ENCODE assay signal across 8 mouse cellular contexts in genomic region chr11:101175636-101176116, GRCm38 (mm10). TPM values are rescaled to one million over a fixed set of nuclear protein-coding genes. Genes with fewer than 3 reads are reported as not detected.
DNase-seq lines count a peak whose midpoint lies in the region; ATAC-seq lines count a peak whose summit lies in the region.

No protein-coding gene starts in this region.

- peak overlapping the region; percentile 97 for H3K4me2 ChIP-seq in heart, embryonic 13.5 days
- peak overlapping the region; percentile 82 for H3K4me2 ChIP-seq in embryonic facial prominence, embryonic 15.5 days (replicated peaks)

- WGBS in heart, embryonic 13.5 days: 13% methylated on average over 11 of the region's 11 CpGs
- 8% methylated on average over 11 of the region's 11 CpGs for WGBS in embryonic facial prominence, embryonic 15.5 days
- 9% methylated on average over 11 of the region's 11 CpGs for WGBS in limb, embryonic 10.5 days

- ATAC-seq in heart, embryonic 13.5 days (ENCODE audit: extremely low read depth, insufficient number of reproducible peaks, low FRiP score, low TSS enrichment): no peak
- ATAC-seq in embryonic facial prominence, embryonic 15.5 days (ENCODE audit: insufficient number of reproducible peaks, low FRiP score, low TSS enrichment, low read depth): no peak

- peak overlapping the region; percentile 44 for H3K4me3 ChIP-seq in heart, embryonic 13.5 days
- peak overlapping the region; percentile 32 for H3K4me3 ChIP-seq in embryonic facial prominence, embryonic 15.5 days (replicated peaks)
- H3K4me3 ChIP-seq in limb, embryonic 10.5 days: peak overlapping the region; percentile 41

- no peak for DNase-seq in heart, adult 9 months (ENCODE audit: low spot score in 2 of 2)
- peak; percentile 26 for DNase-seq in ES-CJ7 (ENCODE audit: low read depth, low spot score)
- DNase-seq in limb, embryonic 10.5 days (ENCODE audit: low spot score): peak; percentile 28
- DNase-seq in splenic B cell, adult 2 months (ENCODE audit: low read depth, low spot score): peak; percentile 43
- DNase-seq in thymus, postnatal 0 days (ENCODE audit: low spot score): no peak
- DNase-seq in Muller cell, postnatal 12 days (ENCODE audit: inconsistent ontology term): no peak

- peaks cover 57% of the 10 kb centered on the region for H3K27me3 ChIP-seq in heart, embryonic 13.5 days (replicated peaks)
- peaks cover 46% of the 10 kb centered on the region for H3K27me3 ChIP-seq in embryonic facial prominence, embryonic 15.5 days
- H3K27me3 ChIP-seq in limb, embryonic 10.5 days (ENCODE audit: low read depth, poor library complexity, severe bottlenecking): peaks cover 91% of the 10 kb centered on the region
- H3K27me3 ChIP-seq in splenic B cell, adult 2 months (ENCODE audit: control insufficient read depth, insufficient read depth, low read length, poor library complexity, severe bottlenecking): peaks cover 2% of the 10 kb centered on the region

- no peaks in the 10 kb centered on the region for H3K36me3 ChIP-seq in heart, embryonic 13.5 days
- no peaks in the 10 kb centered on the region for H3K36me3 ChIP-seq in embryonic facial prominence, embryonic 15.5 days
- no peaks in the 10 kb centered on the region for H3K36me3 ChIP-seq in limb, embryonic 10.5 days
- no peaks in the 10 kb centered on the region for H3K36me3 ChIP-seq in splenic B cell, adult 2 months (ENCODE audit: control insufficient read depth, insufficient read depth, low read length, poor library complexity, severe bottlenecking)

- peak overlapping the region; percentile 73 for H3K9ac ChIP-seq in heart, embryonic 13.5 days
- H3K9ac ChIP-seq in embryonic facial prominence, embryonic 15.5 days: no peak overlapping the region

- H3K4me1 ChIP-seq in heart, embryonic 13.5 days: peaks cover 59% of the 10 kb centered on the region
- peaks cover 66% of the 10 kb centered on the region for H3K4me1 ChIP-seq in embryonic facial prominence, embryonic 15.5 days
- peaks cover 67% of the 10 kb centered on the region for H3K4me1 ChIP-seq in limb, embryonic 10.5 days

- no peaks in the 10 kb centered on the region for H3K9me3 ChIP-seq in heart, embryonic 13.5 days
- H3K9me3 ChIP-seq in embryonic facial prominence, embryonic 15.5 days (replicated peaks): no peaks in the 10 kb centered on the region
- no peaks in the 10 kb centered on the region for H3K9me3 ChIP-seq in limb, embryonic 10.5 days (replicated peaks)

- no peak overlapping the region for H3K27ac ChIP-seq in heart, embryonic 13.5 days (replicated peaks)
- no peak overlapping the region for H3K27ac ChIP-seq in embryonic facial prominence, embryonic 15.5 days (replicated peaks)
- no peak overlapping the region for H3K27ac ChIP-seq in limb, embryonic 10.5 days

RNA-seq across cellular contexts. Expression of gene Ccr10, which starts 0.4 kb away (rescaled TPM):
- 0.19 and 0.33 TPM in 2 replicates for polyA plus RNA-seq in heart, embryonic 13.5 days (2015; fragmentation: Nextera tagmentation; extraction: Ambion mirVana)
- 0.24 and 0.50 TPM in 2 replicates for polyA plus RNA-seq in embryonic facial prominence, embryonic 15.5 days (2015; fragmentation: Nextera tagmentation; extraction: Ambion mirVana)
- polyA plus RNA-seq in limb, embryonic 10.5 days (2016; fragmentation: Nextera tagmentation; extraction: Ambion mirVana): not detected in 2 replicates
- 1.7 and 1.8 TPM in 2 replicates for polyA plus RNA-seq in thymus, postnatal 0 days (2015; fragmentation: Nextera tagmentation; extraction: Ambion mirVana)

RNA-seq across cellular contexts. Expression of gene Plekhh3, which starts 4.5 kb away (rescaled TPM):
- polyA plus RNA-seq in heart, embryonic 13.5 days (2015; fragmentation: Nextera tagmentation; extraction: Ambion mirVana): 7.6 and 8.5 TPM in 2 replicates
- 27.2 and 28.7 TPM in 2 replicates for polyA plus RNA-seq in embryonic facial prominence, embryonic 15.5 days (2015; fragmentation: Nextera tagmentation; extraction: Ambion mirVana)
- 1.9 and 3.0 TPM in 2 replicates for polyA plus RNA-seq in limb, embryonic 10.5 days (2016; fragmentation: Nextera tagmentation; extraction: Ambion mirVana)
- polyA plus RNA-seq in thymus, postnatal 0 days (2015; fragmentation: Nextera tagmentation; extraction: Ambion mirVana): 2.4 and 2.8 TPM in 2 replicates

RNA-seq across cellular contexts. Expression of gene Cntnap1, which starts 5.4 kb away (rescaled TPM):
- polyA plus RNA-seq in heart, embryonic 13.5 days (2015; fragmentation: Nextera tagmentation; extraction: Ambion mirVana): 0.52 and 0.55 TPM in 2 replicates
- polyA plus RNA-seq in embryonic facial prominence, embryonic 15.5 days (2015; fragmentation: Nextera tagmentation; extraction: Ambion mirVana): 2.0 and 2.2 TPM in 2 replicates
- 0.04 and 0.09 TPM in 2 replicates for polyA plus RNA-seq in limb, embryonic 10.5 days (2016; fragmentation: Nextera tagmentation; extraction: Ambion mirVana)
- polyA plus RNA-seq in thymus, postnatal 0 days (2015; fragmentation: Nextera tagmentation; extraction: Ambion mirVana): 0.32 and 0.53 TPM in 2 replicates

RNA-seq across cellular contexts. Expression of gene Tubg2, which starts 20.0 kb away (rescaled TPM):
- 3.1 and 4.3 TPM in 2 replicates for polyA plus RNA-seq in heart, embryonic 13.5 days (2015; fragmentation: Nextera tagmentation; extraction: Ambion mirVana)
- polyA plus RNA-seq in embryonic facial prominence, embryonic 15.5 days (2015; fragmentation: Nextera tagmentation; extraction: Ambion mirVana): 11.1 and 11.9 TPM in 2 replicates
- 2.5 and 3.0 TPM in 2 replicates for polyA plus RNA-seq in limb, embryonic 10.5 days (2016; fragmentation: Nextera tagmentation; extraction: Ambion mirVana)
- 1.5 and 1.6 TPM in 2 replicates for polyA plus RNA-seq in thymus, postnatal 0 days (2015; fragmentation: Nextera tagmentation; extraction: Ambion mirVana)

RNA-seq across cellular contexts. Expression of gene Ezh1, which starts 50.6 kb away (rescaled TPM):
- 11.6 and 11.7 TPM in 2 replicates for polyA plus RNA-seq in heart, embryonic 13.5 days (2015; fragmentation: Nextera tagmentation; extraction: Ambion mirVana)
- 16.5 and 18.7 TPM in 2 replicates for polyA plus RNA-seq in embryonic facial prominence, embryonic 15.5 days (2015; fragmentation: Nextera tagmentation; extraction: Ambion mirVana)
- polyA plus RNA-seq in limb, embryonic 10.5 days (2016; fragmentation: Nextera tagmentation; extraction: Ambion mirVana): 10.1 and 13.6 TPM in 2 replicates
- 13.7 and 13.8 TPM in 2 replicates for polyA plus RNA-seq in thymus, postnatal 0 days (2015; fragmentation: Nextera tagmentation; extraction: Ambion mirVana)

Comparison
In these comparisons a context has a peak if more than half of its experiments do, and no peak if none do; other contexts are left out.
1. DNase-seq: peak in ES-CJ7 (single experiment), limb, embryonic 10.5 days (single experiment) and splenic B cell, adult 2 months (single experiment); none in heart, adult 9 months (0 of 2), thymus, postnatal 0 days (single experiment) and Muller cell, postnatal 12 days (single experiment).
2. Peak in every context shown above with its lines, with median percentiles within 50 percentile points of each other: H3K4me3 ChIP-seq.